In the genomic region with DNA sequence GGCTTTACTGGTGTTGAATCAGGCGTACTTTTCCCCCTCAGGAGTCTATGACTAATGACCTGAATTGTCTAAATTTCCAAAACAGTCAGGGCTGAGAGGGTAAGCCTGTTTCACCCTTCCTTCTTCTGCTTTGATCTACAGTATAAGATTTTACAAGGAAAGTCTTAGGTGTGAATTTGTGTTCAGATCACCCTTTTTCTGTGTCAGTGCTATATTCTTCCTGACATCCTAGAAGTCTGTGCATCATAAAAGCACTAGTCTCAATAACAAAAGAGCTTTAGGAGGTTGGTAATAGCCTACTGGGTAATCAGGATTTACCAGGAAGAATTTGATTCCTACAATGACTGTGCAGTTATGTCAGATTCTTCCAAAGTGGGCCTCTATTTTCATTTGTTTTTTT, we compare ENCODE assay signal across 9 mouse cellular contexts.
"Had no signal": no experiment of that assay in that cellular context is flagged by ENCODE, and none has a peak within 500 bp of the region (broad histone marks: within the 10 kb centered on the region; RNA-seq: fewer than 3 reads in every experiment).

No protein-coding gene starts in this region.

- DNase-seq: lung, adult 18-20 months; lung, embryonic 14.5 days; lung, postnatal 10 days; lung, postnatal 4 days; midbrain, embryonic 14.5 days; right cerebral cortex, postnatal 14 days; thymus, adult 2 months; thymus, postnatal 25 days; thymus, postnatal 4 days had no signal
